Mouse (Mus musculus) adrenal gland, postnatal 10 days (tissue): Measurements from ENCODE around the gene Pycr2. TPM values are rescaled to one million over a fixed set of nuclear protein-coding genes. Genes with fewer than 3 reads are reported as not detected.
"Not testable (repeated sequence)": the region's sequence is repeated elsewhere in the genome, so short reads cannot be mapped to it uniquely, and the experiment has no call there.

ENCODE experiments used
- DNase-seq: peaks from one replicate; pipeline ENCODE4 v3.0.0; 2021; ENCODE audit warnings: mixed read lengths
- total RNA-seq, 2 experiments: library from RNA; stranded (reverse); gene quantifications; 2 replicates each; pipeline ENCODE4 v1.2.3; 2021

The Pycr2 gene
- total RNA-seq, 2 experiments from 2014 or later = 32.6 to 34.7 TPM

GRCm38 (mm10) chr1:180905307-180905706 is 1.2 kb downstream of the Pycr2 start:
- DNase-seq = no peak

DNA sequence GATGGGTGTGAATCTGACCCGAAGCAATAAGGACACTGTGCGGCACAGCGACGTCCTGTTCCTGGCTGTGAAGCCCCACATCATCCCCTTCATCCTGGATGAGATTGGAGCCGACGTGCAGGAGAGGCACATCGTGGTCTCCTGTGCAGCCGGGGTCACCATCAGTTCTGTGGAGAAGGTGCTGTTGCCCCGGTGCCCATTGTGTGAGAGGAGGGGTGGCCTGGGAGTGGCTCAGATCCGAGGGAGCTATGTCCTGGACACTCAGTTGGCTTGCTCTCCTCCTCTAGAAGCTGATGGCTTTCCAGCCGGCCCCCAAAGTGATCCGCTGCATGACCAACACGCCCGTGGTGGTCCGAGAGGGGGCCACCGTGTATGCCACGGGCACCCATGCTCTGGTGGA is 1.8 kb downstream of the Pycr2 start:
- no peak for DNase-seq

- DNase-seq = no peak
Observed at GRCm38 (mm10) chr1:180906461-180907147, 2.5 kb downstream of the Pycr2 start.

DNA sequence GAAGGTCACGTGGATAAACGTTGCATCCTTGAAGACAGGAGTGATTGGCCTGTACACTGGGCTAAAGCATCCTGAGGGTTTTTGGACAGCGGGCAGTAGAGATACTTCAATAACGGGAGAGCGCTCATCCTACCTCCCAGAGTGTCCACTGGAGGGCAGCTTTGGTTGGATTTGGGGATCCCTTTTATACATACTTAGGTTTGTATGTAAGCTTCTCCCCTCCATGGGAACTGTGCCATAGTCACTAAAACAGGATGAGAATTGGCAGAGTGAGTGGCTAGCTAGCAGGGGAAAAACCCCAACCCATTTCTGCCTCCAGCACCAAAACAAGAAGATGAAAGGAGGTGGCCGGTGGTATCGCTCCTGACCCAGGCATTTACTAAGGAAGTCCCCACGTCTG is 7.0 kb downstream of the Pycr2 start:
- DNase-seq = peak; percentile 31

GRCm38 (mm10) chr1:180911653-180912287 is 7.7 kb downstream of the Pycr2 start:
- DNase-seq = no peak

DNA sequence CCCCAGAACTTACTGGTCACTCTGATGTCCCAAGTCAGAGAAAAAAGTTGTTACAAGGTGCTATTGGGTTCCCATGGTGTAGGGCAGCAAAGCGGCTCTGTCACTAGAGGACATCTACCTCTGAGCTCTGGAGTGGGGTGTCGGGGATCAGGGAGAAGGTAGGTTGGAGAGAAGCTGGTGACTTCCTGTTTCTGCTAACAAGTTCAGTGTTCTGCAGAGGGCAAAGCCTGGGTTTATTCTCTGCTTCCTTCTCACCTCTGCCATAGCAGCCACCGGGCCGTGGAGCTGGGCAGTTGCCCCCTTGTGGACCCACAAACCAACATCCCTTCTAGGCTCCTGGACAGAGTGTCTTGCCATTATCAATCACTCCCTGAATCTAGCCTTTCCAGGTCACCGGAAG is 8.7 kb downstream of the Pycr2 start:
- DNase-seq = no peak

GRCm38 (mm10) chr1:180913797-180914196 is 9.7 kb downstream of the Pycr2 start:
- DNase-seq = no peak

DNA sequence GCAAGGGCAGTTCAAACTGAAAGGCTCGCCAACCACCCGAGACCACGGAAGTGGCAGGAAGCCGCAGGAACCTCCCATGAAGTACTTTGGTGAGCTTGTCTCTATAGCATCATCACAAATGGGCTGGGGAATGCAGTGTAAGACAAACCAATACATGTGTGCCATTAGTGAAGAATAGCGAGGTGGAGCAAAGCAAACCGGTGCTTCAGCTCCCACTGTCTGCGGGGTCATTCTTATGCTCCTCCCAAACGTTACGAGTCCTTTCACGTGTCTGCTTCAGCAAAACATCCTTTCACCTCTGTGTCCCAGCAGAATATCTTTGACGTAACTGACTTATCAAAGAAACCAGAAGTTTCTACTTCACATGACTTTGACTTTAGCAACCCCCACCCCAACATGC is 12.3 kb downstream of the Pycr2 start:
- DNase-seq = no peak

- no peak for DNase-seq
Observed at GRCm38 (mm10) chr1:180917053-180917452, 13.0 kb downstream of the Pycr2 start.

DNA sequence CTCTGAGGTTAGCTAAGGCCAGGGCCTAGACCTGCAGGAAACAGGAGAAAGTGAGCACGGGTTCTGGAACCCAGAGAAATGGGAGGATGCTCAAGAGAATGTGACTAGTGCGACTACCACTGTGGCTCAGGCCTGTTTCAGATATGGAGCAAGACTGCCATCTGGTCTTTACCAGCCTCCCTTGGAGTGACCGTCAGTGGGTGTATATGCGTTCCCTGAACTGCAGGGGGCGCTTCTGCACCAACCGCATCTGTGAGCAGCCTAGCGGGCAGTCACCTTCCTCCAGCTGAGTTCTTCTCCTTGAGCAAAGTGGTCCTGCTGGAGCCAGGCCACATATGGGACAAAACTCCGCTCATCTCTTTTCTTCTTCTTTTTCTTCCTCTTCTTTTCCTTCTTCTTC is 15.6 kb downstream of the Pycr2 start:
- DNase-seq = peak; percentile 51

DNA sequence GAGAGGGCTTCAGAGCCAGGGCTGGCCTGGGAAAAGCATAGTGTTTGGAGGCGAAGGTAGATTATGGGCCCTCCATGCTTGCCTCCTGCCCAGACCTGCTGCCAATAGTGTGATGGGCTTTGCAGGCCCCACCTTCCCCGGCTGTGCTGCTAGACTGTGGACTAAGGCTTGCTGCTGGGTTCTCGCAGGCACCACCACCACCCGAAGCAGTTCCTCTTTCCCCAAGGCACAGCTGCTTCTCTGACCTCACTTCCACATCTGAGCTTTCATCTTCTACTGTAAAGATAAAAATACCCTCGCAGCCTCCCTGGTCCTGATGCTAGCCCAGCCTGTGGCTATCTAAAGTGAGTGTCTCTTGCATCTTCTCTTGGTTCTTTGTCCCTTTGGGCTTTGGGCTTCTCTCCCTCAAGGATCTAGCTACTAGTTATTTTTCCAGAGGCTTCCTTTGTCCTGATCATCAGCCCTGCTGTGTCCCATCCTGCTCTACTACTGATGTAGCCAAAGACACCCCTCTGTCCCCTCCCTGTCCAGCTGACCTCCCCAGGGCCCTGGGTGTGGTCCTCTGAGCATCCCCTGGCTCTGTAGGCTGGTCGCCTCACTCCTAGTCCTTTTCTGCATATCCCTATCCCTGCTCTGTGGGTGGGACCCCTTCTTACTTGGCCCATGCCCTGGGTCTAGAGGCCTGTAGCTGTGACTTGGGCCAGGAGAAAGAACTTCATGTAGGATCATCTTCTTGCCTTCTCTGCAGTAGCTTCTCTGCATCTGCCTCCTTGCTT is 18.4 kb downstream of the Pycr2 start:
- DNase-seq = no peak

GRCm38 (mm10) chr1:180924737-180925136 is 20.6 kb downstream of the Pycr2 start:
- no peak for DNase-seq

GRCm38 (mm10) chr1:180926286-180926685 is 22.2 kb downstream of the Pycr2 start:
- no peak for DNase-seq

- no peak for DNase-seq
Observed at GRCm38 (mm10) chr1:180929599-180929998, 25.5 kb downstream of the Pycr2 start.

- DNase-seq = no peak
Observed at GRCm38 (mm10) chr1:180931106-180931505, 27.0 kb downstream of the Pycr2 start.

DNA sequence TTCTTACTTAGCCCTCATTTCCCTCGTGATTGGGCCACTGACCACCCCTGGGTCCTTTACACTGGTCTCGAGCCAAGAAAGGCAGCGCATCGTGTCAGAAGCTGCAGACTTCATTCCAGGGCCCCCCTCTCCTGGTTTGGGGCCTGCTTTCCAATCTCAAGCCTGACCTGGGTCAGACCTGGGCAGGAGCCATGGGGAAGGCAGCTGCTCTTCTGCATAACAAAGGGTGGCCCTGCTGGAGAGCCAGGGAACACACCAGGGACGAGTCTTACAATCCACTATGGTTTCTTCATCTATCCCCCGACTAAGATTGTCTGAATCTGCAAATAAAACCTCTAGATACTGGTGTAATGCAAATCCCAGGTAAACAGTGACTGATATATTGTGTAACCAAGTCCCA is 29.6 kb downstream of the Pycr2 start:
- DNase-seq = no peak

DNA sequence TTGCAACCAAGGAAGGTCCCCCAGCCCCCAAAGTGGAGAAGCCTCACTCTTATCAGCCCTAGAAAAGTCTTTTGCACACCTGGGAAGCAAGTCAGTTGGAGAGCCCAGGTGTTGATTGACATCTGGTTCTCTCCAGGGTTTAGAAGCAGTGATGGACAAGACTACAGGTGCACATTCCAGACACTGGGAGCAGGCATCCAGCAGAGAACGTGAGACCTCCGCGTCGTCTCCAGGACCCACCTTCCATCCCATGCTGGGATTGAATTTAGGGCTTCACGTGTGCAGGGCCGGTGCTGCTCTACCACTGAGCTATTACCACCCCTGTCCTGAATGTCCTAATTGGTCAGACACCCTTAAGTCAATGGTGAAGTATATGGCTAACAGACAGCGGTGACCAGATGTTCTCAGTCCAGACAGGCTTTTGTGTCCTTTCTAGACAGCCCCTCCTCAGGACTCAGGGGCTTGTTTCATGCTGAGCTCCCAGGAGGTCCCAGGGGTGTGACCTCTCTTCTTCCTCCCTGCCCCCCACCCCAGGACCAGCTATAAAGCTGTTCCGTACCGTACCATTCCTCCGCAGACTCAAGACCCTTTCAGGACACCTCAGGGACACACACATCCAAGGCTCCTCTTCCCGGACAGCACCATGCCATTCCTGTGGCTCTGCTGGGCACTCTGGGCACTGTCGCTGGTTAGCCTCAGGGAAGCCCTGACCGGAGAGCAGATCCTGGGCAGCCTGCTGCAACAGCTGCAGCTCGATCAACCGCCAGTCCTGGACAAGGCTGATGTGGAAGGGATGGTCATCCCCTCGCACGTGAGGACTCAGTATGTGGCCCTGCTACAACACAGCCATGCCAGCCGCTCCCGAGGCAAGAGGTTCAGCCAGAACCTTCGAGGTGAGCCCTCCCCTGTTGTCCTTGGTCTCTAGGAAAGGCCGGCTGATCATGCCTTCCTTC is 30.6 kb downstream of the Pycr2 start, which contains the start of gene Lefty1:
Lefty1 (plus strand) TSS at position 556 of the 953 bp plus-strand sequence.
- no peak for DNase-seq

DNA sequence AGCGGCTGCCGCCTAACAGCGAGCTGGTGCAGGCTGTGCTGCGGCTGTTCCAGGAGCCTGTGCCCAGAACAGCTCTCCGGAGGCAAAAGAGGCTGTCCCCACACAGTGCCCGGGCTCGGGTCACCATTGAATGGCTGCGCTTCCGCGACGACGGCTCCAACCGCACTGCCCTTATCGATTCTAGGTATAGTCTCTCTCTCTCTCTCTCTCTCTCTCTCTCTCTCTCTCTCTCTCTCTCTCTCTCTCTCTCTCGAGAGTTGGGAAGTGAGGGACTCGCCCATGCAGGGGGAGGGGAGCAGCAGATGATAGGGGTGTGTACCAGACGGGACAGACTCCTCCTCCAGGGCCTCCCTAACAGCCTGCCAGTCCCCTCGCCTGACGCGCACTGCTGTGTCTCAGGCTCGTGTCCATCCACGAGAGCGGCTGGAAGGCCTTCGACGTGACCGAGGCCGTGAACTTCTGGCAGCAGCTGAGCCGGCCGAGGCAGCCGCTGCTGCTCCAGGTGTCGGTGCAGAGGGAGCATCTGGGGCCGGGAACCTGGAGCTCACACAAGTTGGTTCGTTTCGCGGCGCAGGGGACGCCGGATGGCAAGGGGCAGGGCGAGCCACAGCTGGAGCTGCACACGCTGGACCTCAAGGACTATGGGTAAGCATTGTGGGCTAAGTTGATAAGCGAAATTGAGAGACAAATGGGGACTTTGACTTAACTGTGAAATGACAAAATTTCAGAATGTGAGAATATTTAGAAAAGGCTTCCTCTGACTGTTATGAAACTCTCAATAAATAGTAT is 32.7 kb downstream of the Pycr2 start:
- DNase-seq = peak; percentile 62

GRCm38 (mm10) chr1:180937631-180938030 is 33.5 kb downstream of the Pycr2 start:
- not testable (repeated sequence) for DNase-seq

DNA sequence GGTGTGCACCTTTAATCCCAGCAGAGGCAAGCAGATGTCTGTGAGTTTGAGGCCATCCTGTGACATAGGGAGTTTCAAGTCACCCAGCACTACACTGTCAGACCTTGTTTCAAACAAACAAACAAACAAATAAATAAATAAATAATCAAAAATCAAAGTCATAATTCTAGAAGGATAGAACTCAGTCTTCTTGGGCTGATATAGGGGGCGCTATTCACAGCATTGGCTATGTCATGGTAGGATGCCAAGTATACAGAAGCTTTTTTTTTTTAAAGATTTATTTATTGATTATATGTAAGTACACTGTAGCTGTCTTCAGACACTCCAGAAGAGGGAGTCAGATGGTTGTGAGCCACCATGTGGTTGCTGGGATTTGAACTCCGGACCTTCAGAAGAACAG is 34.7 kb downstream of the Pycr2 start:
- DNase-seq = not testable (repeated sequence)

DNA sequence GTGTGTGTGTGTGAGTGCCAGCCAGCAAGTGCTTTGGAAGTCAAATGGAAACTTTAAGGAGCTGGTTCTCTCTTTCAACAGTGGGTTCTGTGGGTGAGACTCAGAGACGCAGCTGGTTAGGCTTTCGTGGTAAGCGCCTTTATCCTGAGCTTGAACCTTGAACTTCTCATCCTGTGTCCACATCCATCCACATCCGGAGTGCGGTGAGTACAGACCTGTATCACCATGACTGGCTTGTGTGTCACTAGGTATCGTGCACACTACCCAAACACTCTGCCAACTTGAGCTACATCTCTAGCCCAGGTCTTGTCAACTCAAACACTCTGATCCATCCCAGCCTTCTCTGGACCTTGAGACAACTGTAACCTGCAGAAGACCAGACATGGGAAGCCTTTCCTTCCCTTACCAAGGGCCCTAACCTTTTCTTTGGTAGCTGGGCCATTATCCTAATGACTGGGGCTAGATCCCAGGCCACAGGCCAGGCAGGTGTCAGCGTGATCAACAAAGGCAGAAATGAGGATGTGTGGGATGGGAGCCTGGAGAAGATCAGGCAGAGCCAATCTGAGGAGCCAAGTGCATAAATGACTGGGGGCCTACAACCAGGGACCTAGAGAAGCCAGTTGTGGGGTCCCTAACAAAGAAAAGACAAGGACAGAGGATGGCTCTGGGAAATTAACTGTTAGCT is 36.8 kb downstream of the Pycr2 start:
- no peak for DNase-seq
